Mouse (Mus musculus) kidney, adult 18-20 months (tissue): ENCODE results near the gene Lrrc3c.

Experiments
- DNase-seq: peaks from one replicate; pipeline ENCODE4 v3.0.0; 2021

Lrrc3c gene

GRCm38 (mm10) chr11:98630646-98631045, 32.6 kb downstream of the Lrrc3c start:
- no peak for DNase-seq

- DNase-seq = peak; percentile 28
Observed at GRCm38 (mm10) chr11:98635312-98635970, 37.4 kb downstream of the Lrrc3c start.

GRCm38 (mm10) chr11:98637501-98637900, 39.4 kb downstream of the Lrrc3c start:
- no peak for DNase-seq

- no peak for DNase-seq
Observed at GRCm38 (mm10) chr11:98640091-98640490, 42.0 kb downstream of the Lrrc3c start.

GRCm38 (mm10) chr11:98644757-98645156, 46.7 kb downstream of the Lrrc3c start:
- no peak for DNase-seq

GRCm38 (mm10) chr11:98645946-98646345, 47.9 kb downstream of the Lrrc3c start:
- peak; percentile 14 for DNase-seq

- DNase-seq = no peak
Observed at GRCm38 (mm10) chr11:98646459-98646858, 48.4 kb downstream of the Lrrc3c start, which contains the start of gene Gsdma2. TSS of gene Gsdma2 (plus strand) at chr11:98646759.
